Mouse (Mus musculus) myocyte (in vitro differentiated cells): Measurements from ENCODE around the gene Stmn1. TPM values are rescaled to one million over a fixed set of nuclear protein-coding genes. Genes with fewer than 3 reads are reported as not detected.

Source experiments
- H3K27me3 ChIP-seq: one replicate; pipeline ENCODE4 v1.6.1; 2011; ENCODE audit not compliant: control insufficient read depth, insufficient read depth, insufficient read length
- H3K36me3 ChIP-seq: one replicate; pipeline ENCODE4 v1.6.1; 2011; ENCODE audit not compliant: control insufficient read depth, insufficient read depth
- H3K4me2 ChIP-seq: one replicate; pipeline ENCODE4 v1.6.1; 2011; ENCODE audit warnings: low read depth, control low read depth
- H3K4me3 ChIP-seq: one replicate; pipeline ENCODE4 v1.5.1; 2011; ENCODE audit warnings: mild to moderate bottlenecking, control low read depth, moderate library complexity
- H3K79me2 ChIP-seq: one replicate; pipeline ENCODE4 v1.6.1; 2011; ENCODE audit not compliant: control insufficient read depth, insufficient read depth
- H3ac ChIP-seq: one replicate; pipeline ENCODE4 v1.6.1; 2011; ENCODE audit not compliant: control insufficient read depth, insufficient read length
- CEBPB ChIP-seq: IDR thresholded peaks from 2 replicates; pipeline ENCODE4 v1.6.1; 2011; ENCODE audit warnings: mild to moderate bottlenecking, moderate library complexity; ENCODE audit not compliant: poor library complexity, insufficient read depth, severe bottlenecking
- E2F4 ChIP-seq: IDR thresholded peaks from one replicate; pipeline ENCODE4 v1.6.1; 2011; ENCODE audit warnings: mild to moderate bottlenecking, control low read depth, moderate library complexity; ENCODE audit not compliant: insufficient read depth
- MAX ChIP-seq: IDR thresholded peaks from one replicate; pipeline ENCODE4 v1.6.1; 2011; ENCODE audit warnings: low read depth, mild to moderate bottlenecking, control low read depth
- MYOD1 ChIP-seq, 3 experiments: IDR thresholded peaks; one replicate each; pipeline ENCODE4 v1.6.1; 2011; ENCODE audit warnings: control low read depth in 2 of 3, low read depth in 2 of 3, mild to moderate bottlenecking in 2 of 3, moderate library complexity in 1 of 3; ENCODE audit not compliant: insufficient read length in 2 of 3, control insufficient read depth in 1 of 3
- MYOG ChIP-seq, 3 experiments: IDR thresholded peaks; one replicate each; pipeline ENCODE4 v1.6.1; 2011; ENCODE audit warnings: control low read depth in 2 of 3, low read depth in 2 of 3, mild to moderate bottlenecking in 2 of 3; ENCODE audit not compliant: insufficient read length in 2 of 3, control insufficient read depth in 1 of 3, insufficient read depth in 1 of 3
- POLR2A ChIP-seq: IDR thresholded peaks from one replicate; pipeline ENCODE4 v1.6.1; 2011; ENCODE audit warnings: low read depth, mild to moderate bottlenecking, control low read depth, moderate library complexity; ENCODE audit not compliant: insufficient read length
- POLR2AphosphoS2 ChIP-seq: IDR thresholded peaks from one replicate; pipeline ENCODE4 v1.6.1; 2011; ENCODE audit warnings: low read depth, control low read depth; ENCODE audit not compliant: insufficient read length
- REST ChIP-seq: IDR thresholded peaks from one replicate; pipeline ENCODE4 v1.6.1; 2011; ENCODE audit warnings: mild to moderate bottlenecking, control low read depth, moderate library complexity; ENCODE audit not compliant: insufficient read depth, insufficient read length
- SRF ChIP-seq: IDR thresholded peaks from one replicate; pipeline ENCODE4 v1.6.1; 2011; ENCODE audit warnings: low read depth; ENCODE audit not compliant: control insufficient read depth, insufficient read length
- TCF12 ChIP-seq: IDR thresholded peaks from one replicate; pipeline ENCODE4 v1.6.1; 2011; ENCODE audit warnings: mild to moderate bottlenecking, control low read depth; ENCODE audit not compliant: poor library complexity, insufficient read depth, severe bottlenecking
- TCF3 ChIP-seq: IDR thresholded peaks from one replicate; pipeline ENCODE4 v1.6.1; 2011; ENCODE audit warnings: low read depth, control low read depth; ENCODE audit not compliant: insufficient read length
- USF1 ChIP-seq: IDR thresholded peaks from one replicate; pipeline ENCODE4 v1.6.1; 2011; ENCODE audit warnings: low read depth, mild to moderate bottlenecking, control low read depth, moderate library complexity
- polyA plus RNA-seq: library from polyadenylated mRNA; unstranded; fragments of >200 nt; fragmentation: generic; extraction: Trizol; gene quantifications from one replicate; pipeline ENCODE4 v1.2.1, GENCODE M21; 2012; ENCODE audit warnings: missing spikeins

Gene Stmn1
- polyA plus RNA-seq, 1 experiment: 213 TPM

- Histone ChIP-seq H3ac (no peak overlapping the region), H3K4me3 (no peak overlapping the region), H3K36me3 (no peaks in the 10 kb centered on the region), H3K79me2 (no peaks in the 10 kb centered on the region), H3K4me2 (no peak overlapping the region), H3K27me3 (no peaks in the 10 kb centered on the region)
- TF ChIP-seq MYOD1 (IDR thresholded peaks at IDR 0.05; ENCODE audit: control insufficient read depth in 1 of 3, insufficient read length in 2 of 3, low read depth in 2 of 3): peak in 1 of 3 experiments; percentile 70
- TF ChIP-seq POLR2A: no peak
- no peak for TF ChIP-seq REST
- no peak for TF ChIP-seq TCF3
- no peak for TF ChIP-seq SRF
- TF ChIP-seq MYOG (IDR thresholded peaks at IDR 0.05; ENCODE audit: control insufficient read depth in 1 of 3, insufficient read depth in 1 of 3, insufficient read length in 2 of 3, low read depth in 2 of 3): peak in 1 of 3 experiments; percentile 67
Measured at GRCm38 (mm10) chr4:134478031-134478430, 9.9 kb downstream of the Stmn1 start.

DNA sequence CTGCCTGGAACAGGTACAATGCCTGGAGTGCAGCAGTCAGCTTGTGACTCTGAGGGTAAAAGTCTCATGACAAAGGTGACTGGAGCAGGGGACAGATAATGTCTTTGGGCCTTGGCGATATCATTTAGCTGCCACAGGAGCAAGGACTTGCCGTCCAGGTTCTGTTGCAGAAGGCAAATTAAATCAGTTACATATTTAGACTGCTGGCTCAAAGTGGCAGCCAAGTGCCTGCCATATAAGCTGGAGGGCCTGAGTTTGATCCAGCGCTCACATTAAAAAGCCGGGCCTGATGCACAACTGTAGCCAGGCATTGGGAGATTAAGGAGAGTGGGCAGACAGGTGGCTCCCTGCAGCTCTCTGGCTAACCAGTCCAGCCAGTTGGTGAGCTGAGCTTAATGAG lies 11.7 kb downstream of the Stmn1 start:
- Histone ChIP-seq H3K27me3 (no peaks in the 10 kb centered on the region), H3K36me3 (no peaks in the 10 kb centered on the region), H3K79me2 (no peaks in the 10 kb centered on the region), H3K4me2 (no peak overlapping the region), H3K4me3 (no peak overlapping the region), H3ac (no peak overlapping the region)
- TF ChIP-seq USF1 (no peak), POLR2AphosphoS2 (no peak), REST (no peak), MAX (no peak), CEBPB (no peak), E2F4 (no peak), MYOD1 (IDR thresholded peaks at IDR 0.05; ENCODE audit: control insufficient read depth in 1 of 3, insufficient read length in 2 of 3, low read depth in 2 of 3) (no peak)

GRCm38 (mm10) chr4:134480864-134481263 lies 12.7 kb downstream of the Stmn1 start:
- no peaks in the 10 kb centered on the region for H3K27me3 ChIP-seq
- no peaks in the 10 kb centered on the region for H3K79me2 ChIP-seq
- H3K36me3 ChIP-seq: no peaks in the 10 kb centered on the region
- H3K4me2 ChIP-seq: no peak overlapping the region
- no peak overlapping the region for H3ac ChIP-seq
- TF ChIP-seq TCF12 (no peak), REST (no peak), POLR2AphosphoS2 (no peak), E2F4 (no peak), POLR2A (no peak), MYOG (IDR thresholded peaks at IDR 0.05; ENCODE audit: control insufficient read depth in 1 of 3, insufficient read depth in 1 of 3, insufficient read length in 2 of 3, low read depth in 2 of 3) (no peak), MYOD1 (IDR thresholded peaks at IDR 0.05; ENCODE audit: control insufficient read depth in 1 of 3, insufficient read length in 2 of 3, low read depth in 2 of 3) (no peak), CEBPB (no peak), SRF (no peak), MAX (no peak), USF1 (no peak), TCF3 (no peak)
- H3K4me3 ChIP-seq: no peak overlapping the region

- TF ChIP-seq MYOD1 (IDR thresholded peaks at IDR 0.05; ENCODE audit: control insufficient read depth in 1 of 3, insufficient read length in 2 of 3, low read depth in 2 of 3): no peak
- TF ChIP-seq TCF12: no peak
- no peak for TF ChIP-seq TCF3
- TF ChIP-seq MAX: no peak
- no peak for TF ChIP-seq POLR2A
- no peak for TF ChIP-seq CEBPB
- no peak for TF ChIP-seq E2F4
- no peak for TF ChIP-seq USF1
- no peak for TF ChIP-seq POLR2AphosphoS2
- TF ChIP-seq REST: no peak
- no peak for TF ChIP-seq MYOG (IDR thresholded peaks at IDR 0.05; ENCODE audit: control insufficient read depth in 1 of 3, insufficient read depth in 1 of 3, insufficient read length in 2 of 3, low read depth in 2 of 3)
- TF ChIP-seq SRF: no peak
Measured at GRCm38 (mm10) chr4:134481270-134481669, 13.2 kb downstream of the Stmn1 start.

DNA sequence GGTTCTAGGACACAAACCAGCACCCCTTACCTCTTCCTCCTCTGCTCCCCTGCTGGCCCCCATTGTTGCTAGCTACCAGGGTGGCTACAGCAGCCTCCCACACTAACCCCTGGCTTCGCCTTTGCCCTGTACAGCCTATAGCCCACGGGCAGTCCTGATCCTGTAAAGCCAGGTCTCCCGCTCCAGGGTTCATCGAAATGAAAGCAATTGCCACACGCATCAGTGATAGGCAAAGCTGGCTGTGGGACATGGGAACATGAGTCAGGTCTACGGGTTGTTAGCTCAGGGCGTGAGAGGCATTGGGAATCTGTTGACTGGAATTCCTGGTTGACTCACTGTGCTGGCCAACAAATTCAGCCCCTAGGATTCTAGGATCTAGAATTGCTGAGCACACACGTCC lies 14.3 kb downstream of the Stmn1 start:
- Histone ChIP-seq H3K27me3 (no peaks in the 10 kb centered on the region), H3K4me3 (no peak overlapping the region), H3K36me3 (no peaks in the 10 kb centered on the region), H3K79me2 (no peaks in the 10 kb centered on the region), H3K4me2 (peak overlapping the region; percentile 81), H3ac (no peak overlapping the region)
- TF ChIP-seq TCF3 (no peak), USF1 (no peak), POLR2A (no peak), TCF12 (no peak)

More at GRCm38 (mm10) chr4:134481270-134481669, 13.2 kb downstream of the Stmn1 start:
- Histone ChIP-seq H3K4me3 (no peak overlapping the region), H3K36me3 (no peaks in the 10 kb centered on the region), H3K27me3 (no peaks in the 10 kb centered on the region), H3ac (no peak overlapping the region), H3K79me2 (no peaks in the 10 kb centered on the region), H3K4me2 (no peak overlapping the region)
